Mouse (Mus musculus) intestine, embryonic 14.5 days (tissue): Measurements from ENCODE around the gene Mapk7. TPM values are rescaled to one million over a fixed set of nuclear protein-coding genes. Genes with fewer than 3 reads are reported as not detected.

Source experiments
- ATAC-seq: fragments of 200-750 bp; cut with Nextera tagmentation; replicated peaks from 2 replicates; pipeline ENCODE4 v1.8.0; 2017; ENCODE audit warnings: low read depth, moderate number of reproducible peaks, moderate TSS enrichment, moderate library complexity; ENCODE audit not compliant: low FRiP score, low TSS enrichment
- DNase-seq: peaks from one replicate; pipeline ENCODE4 v3.0.0-alpha.2; 2018; ENCODE audit warnings: low spot score
- H3K27ac ChIP-seq: fragments of 300-500 bp; sonication (generic); 2 replicates; pipeline ENCODE4 v1.5.1; 2014; ENCODE audit warnings: low read depth, mild to moderate bottlenecking, control low read depth
- H3K27me3 ChIP-seq: fragments of 300-500 bp; sonication (generic); replicated peaks from 2 replicates; pipeline ENCODE4 v1.6.1; 2014; ENCODE audit warnings: low read length, control low read depth; ENCODE audit not compliant: control insufficient read depth, insufficient read depth
- H3K36me3 ChIP-seq: fragments of 300-500 bp; sonication (generic); 2 replicates; pipeline ENCODE4 v1.6.1; 2014; ENCODE audit warnings: low read length, control low read depth; ENCODE audit not compliant: control insufficient read depth, insufficient read depth
- H3K4me1 ChIP-seq: fragments of 300-500 bp; sonication (generic); replicated peaks from 2 replicates; pipeline ENCODE4 v1.6.1; 2014; ENCODE audit warnings: low read length, control low read depth, mixed read lengths; ENCODE audit not compliant: control insufficient read depth, insufficient read depth
- H3K4me2 ChIP-seq: fragments of 300-500 bp; sonication (generic); 2 replicates; pipeline ENCODE4 v1.6.1; 2014; ENCODE audit warnings: low read length
- H3K4me3 ChIP-seq: fragments of 300-500 bp; sonication (generic); 2 replicates; pipeline ENCODE4 v1.5.1; 2014; ENCODE audit warnings: low read depth, low read length, control low read depth, mixed read lengths
- H3K9ac ChIP-seq: fragments of 300-500 bp; sonication (generic); 2 replicates; pipeline ENCODE4 v1.6.1; 2014; ENCODE audit warnings: mild to moderate bottlenecking, low read length
- H3K9me3 ChIP-seq: fragments of 300-500 bp; sonication (generic); 2 replicates; pipeline ENCODE4 v1.6.1; 2016; ENCODE audit warnings: low read length, control low read depth; ENCODE audit not compliant: control insufficient read depth
- WGBS: fragments of 180-500 bp; shearing (Covaris S2); extraction: QIAGEN DNeasy Blood & Tissue Kit; methylation state at CpG from one replicate; pipeline ENCODE4 v1.1.7; 2014; 5-methylcytosine and 5-hydroxymethylcytosine counted together
- polyA plus RNA-seq: library from polyadenylated mRNA; unstranded; fragments of >200 nt; fragmentation: Nextera tagmentation; extraction: Ambion mirVana; gene quantifications from 2 replicates; pipeline ENCODE4 v1.2.1, GENCODE M21; 2014

Mapk7 gene
- polyA plus RNA-seq, 1 experiment from 2014 or later: 41.9 TPM

DNA sequence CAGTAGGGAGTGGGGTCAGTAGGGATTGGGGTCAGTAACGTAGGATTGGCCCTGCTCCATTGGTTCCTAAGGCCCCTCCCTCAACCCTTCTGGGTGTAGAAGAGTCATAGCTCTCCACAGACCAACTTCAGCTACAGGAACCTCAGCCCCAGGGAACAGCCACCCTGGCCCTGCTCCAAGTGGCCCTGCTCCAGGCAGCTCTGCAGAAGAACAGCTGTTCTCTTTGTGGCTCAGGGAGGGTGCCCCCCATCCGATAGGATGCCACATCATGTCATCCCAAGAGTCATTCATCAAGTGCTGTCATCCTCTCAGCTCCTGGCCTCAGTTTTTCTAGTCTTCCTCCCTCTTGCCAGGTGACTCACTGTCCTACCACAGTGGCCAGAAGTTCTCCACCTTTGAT is 6.8 kb downstream of the Mapk7 start:
- Histone ChIP-seq H3K4me3 (no peak overlapping the region), H3K9me3 (no peaks in the 10 kb centered on the region), H3K9ac (no peak overlapping the region), H3K27me3 (no peaks in the 10 kb centered on the region), H3K4me2 (peak overlapping the region; percentile 67), H3K27ac (peak overlapping the region; percentile 3; the same call in 1 of the 2 replicates), H3K4me1 (peaks cover 26% of the 10 kb centered on the region), H3K36me3 (peaks cover 50% of the 10 kb centered on the region)
- 25% methylated on average over 2 of the region's 2 CpGs for WGBS
- DNase-seq (no peak), ATAC-seq (no peak)

DNA sequence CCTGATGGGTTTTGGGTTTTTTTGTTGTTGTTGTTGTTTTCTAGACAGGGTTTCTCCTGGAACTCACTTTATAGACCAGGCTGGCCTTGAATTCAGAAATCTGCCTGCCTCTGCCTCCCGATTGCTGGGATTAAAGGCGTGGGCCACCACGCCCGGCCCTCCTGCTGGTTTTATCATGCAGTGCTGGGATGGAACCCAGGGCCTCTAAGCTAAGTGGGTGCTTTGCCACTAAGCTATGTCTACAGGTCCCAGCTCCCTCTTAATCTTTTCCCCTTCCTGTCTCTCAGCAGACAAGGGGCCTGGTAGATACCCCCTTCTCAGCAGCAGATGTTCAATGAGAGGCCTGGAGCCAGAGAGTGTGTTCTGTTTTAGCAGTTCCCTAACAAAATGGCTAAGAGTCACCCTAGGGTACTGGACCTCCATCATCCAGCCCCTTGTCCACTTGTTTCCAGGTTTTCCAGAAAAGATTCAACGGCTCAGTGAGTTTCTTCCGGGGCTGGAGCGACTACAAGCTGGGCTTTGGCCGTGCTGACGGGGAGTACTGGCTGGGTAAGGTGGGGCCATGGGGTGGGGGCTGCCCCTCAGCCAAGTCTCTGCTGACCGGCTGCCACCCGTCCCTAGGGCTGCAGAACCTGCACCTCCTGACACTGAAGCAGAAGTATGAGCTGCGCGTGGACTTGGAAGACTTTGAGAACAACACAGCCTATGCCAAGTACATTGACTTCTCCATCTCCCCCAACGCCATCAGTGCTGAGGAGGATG is 7.6 kb downstream of the Mapk7 start:
- Histone ChIP-seq H3K36me3 (peaks cover 42% of the 10 kb centered on the region), H3K27ac (peak overlapping the region; percentile 98), H3K9ac (no peak overlapping the region), H3K4me2 (peak overlapping the region; percentile 67), H3K4me1 (peaks cover 28% of the 10 kb centered on the region), H3K4me3 (peak overlapping the region; percentile 45), H3K9me3 (no peaks in the 10 kb centered on the region), H3K27me3 (no peaks in the 10 kb centered on the region)
- 84% methylated on average over 14 of the region's 14 CpGs for WGBS
- DNase-seq (no peak), ATAC-seq (no peak)

DNA sequence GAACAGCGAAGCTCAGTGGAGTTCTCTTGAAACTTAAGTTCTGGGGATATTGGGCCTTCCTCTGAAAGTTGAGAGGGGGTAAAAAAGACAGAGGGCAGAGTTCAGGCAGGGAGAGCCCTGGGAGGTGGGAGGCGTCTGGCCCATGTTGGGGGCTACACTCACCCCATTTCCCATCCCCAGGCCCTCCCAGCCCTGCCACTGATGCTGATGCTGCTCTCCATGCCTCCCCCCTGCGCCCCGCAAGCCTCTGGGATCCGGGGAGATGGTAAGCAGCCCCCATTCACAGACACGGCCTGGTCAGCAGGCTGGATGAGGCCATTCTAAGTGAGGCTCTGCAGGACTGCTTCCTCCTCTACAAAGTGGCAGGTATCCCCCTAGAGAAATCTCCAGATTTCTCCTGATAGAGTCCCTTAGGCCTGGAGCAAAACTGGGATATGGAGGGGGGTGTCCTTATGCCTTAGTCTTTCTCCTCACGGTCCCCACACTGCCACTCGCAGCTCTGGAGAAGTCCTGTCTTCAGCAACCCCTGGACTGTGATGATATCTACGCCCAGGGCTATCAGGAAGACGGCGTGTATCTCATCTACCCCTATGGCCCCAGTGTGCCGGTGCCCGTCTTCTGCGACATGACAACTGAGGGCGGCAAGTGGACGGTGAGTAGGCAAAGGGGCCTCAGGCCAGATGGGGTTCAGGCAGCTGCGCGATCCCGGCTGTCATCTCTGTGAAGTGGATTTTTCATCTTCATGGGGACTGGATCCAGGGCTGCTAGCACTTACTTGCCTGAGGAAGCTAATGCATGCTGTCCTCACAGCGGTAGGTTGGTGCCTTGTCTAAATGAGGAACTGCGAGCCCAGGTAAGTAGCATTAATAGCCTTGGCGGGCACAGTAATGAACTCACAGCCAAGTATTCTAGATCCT is 8.4 kb downstream of the Mapk7 start:
- Histone ChIP-seq H3K4me1 (peaks cover 33% of the 10 kb centered on the region), H3K27ac (peak overlapping the region; percentile 98), H3K4me3 (peak overlapping the region; percentile 45), H3K36me3 (peaks cover 34% of the 10 kb centered on the region), H3K27me3 (no peaks in the 10 kb centered on the region), H3K4me2 (peak overlapping the region; percentile 67), H3K9ac (peak overlapping the region; percentile 53), H3K9me3 (no peaks in the 10 kb centered on the region)
- 45% methylated on average over 22 of the region's 22 CpGs for WGBS
- DNase-seq: no peak
- peak; percentile 1; the same call in 1 of the 2 replicates for ATAC-seq

DNA sequence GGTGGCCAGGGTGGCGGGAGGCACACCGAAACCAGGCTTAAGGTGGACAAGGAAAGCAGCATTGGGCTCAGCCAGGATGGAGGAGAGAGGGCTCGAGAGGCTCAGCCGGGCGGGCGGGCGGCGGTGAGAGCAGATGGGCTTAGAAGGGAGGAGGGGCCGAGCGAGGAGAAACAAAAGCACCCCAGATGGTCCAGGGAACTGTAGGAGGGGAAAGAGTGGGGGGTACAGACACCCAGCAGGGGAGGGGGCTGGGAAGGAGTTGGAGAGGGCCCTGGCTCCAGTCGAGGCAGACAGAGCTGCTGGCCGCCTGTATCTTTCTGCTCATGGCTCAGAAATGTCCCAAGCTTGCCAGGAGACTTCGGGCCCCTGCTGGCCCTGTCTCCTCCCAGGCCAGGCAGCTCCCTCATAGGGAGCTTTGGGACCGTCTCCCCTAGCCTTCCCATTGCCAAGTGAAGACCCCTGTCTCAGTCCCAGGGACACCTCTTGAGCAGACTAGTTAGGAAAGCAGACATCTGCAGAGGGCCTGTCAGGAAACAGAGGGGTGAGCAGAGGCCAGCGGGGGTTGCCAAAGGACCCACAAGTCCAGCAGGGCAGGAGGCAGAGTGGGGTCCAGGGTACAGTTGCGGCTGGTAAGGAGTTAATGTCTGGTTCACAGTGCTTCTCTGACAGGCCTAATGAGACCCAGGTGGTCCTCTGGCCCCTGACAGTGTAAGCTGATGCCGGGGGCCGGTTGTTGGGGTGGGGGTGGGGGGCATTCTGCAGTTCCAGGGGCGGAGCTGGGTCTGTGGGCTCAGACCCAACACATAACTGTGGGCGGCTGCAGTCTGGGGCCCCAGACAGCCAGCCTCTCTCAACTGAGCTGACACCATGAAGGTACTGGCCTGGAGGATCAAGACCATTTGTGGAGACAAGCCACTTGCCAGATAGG is 9.3 kb downstream of the Mapk7 start, which contains the start of gene Mfap4:
Mfap4 (plus strand) TSS at position 819 of the 928 bp plus-strand sequence.
- peak within 1 kb of the TSS; percentile 45 for H3K4me3 ChIP-seq
- H3K9ac ChIP-seq: peak within 1 kb of the TSS; percentile 53
- DNase-seq (peak; percentile 80), ATAC-seq (peak; percentile 81)
- no peaks in the 10 kb centered on the region for H3K27me3 ChIP-seq
- H3K9me3 ChIP-seq: no peaks in the 10 kb centered on the region
- peak within 1 kb of the TSS; percentile 98 for H3K27ac ChIP-seq
- peaks cover 25% of the 10 kb centered on the region for H3K36me3 ChIP-seq
- H3K4me1 ChIP-seq: peaks cover 33% of the 10 kb centered on the region
- WGBS: 15% methylated on average over 20 of the region's 20 CpGs
- H3K4me2 ChIP-seq: peak within 1 kb of the TSS; percentile 67

DNA sequence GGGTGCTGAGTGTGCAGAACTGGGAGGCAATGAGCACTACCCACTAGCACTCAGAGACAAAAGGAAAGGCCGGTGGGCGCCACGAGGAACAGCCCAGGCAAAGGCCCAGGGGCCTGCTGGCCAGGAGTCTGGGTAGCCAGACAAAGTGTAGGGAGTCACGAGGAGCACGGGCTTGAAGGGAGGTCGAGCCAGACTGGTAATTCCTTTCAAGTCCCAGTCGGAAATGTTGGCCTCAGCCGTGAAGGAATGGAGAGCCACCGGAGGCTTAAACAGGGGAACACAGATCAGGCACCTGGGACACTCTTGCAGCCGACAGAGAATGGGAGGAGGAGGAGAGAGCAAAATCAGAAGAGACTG is 10.0 kb downstream of the Mapk7 start:
- H3K9me3 ChIP-seq: no peaks in the 10 kb centered on the region
- no peaks in the 10 kb centered on the region for H3K27me3 ChIP-seq
- WGBS: 22% methylated on average over 10 of the region's 10 CpGs
- H3K9ac ChIP-seq: peak overlapping the region; percentile 42
- H3K4me1 ChIP-seq: peaks cover 33% of the 10 kb centered on the region
- ATAC-seq (no peak), DNase-seq (peak; percentile 74)
- peaks cover 18% of the 10 kb centered on the region for H3K36me3 ChIP-seq
- peak overlapping the region; percentile 98 for H3K27ac ChIP-seq
- peak overlapping the region; percentile 67 for H3K4me2 ChIP-seq
- H3K4me3 ChIP-seq: no peak overlapping the region

DNA sequence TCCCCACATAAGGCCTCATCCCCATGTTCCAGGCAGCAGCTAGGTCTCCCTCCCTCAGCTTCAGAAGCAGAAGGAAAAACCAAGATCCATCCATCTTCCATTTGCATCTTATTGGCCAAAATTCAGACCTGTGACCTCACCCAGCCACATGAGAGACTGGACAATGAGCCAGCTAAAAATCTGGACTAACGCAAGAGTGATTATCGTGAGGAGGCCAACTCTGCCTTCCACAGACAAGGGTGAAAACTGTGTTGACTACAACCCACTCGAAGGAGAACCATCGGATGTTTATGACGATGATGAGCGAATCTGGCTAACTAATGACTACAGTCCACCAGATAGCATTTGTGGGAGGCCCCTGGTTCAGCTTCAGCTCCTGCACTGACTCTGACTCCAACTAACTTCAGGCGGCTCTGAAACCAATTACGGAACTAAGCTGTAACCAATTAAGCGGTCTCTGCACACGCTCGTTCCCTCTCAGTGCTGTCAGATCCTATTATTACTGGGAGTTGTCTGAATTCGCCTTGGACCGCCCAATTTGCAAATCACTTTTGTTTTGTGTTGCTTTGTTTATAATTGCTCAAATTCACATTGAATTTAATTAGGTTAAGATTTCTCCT is 10.9 kb downstream of the Mapk7 start:
- ATAC-seq (no peak), DNase-seq (no peak)
- Histone ChIP-seq H3K27me3 (no peaks in the 10 kb centered on the region), H3K4me3 (no peak overlapping the region), H3K36me3 (peaks cover 9% of the 10 kb centered on the region), H3K9ac (no peak overlapping the region), H3K4me2 (no peak overlapping the region), H3K4me1 (peaks cover 33% of the 10 kb centered on the region), H3K27ac (peak overlapping the region; percentile 98; the same call in 1 of the 2 replicates), H3K9me3 (no peaks in the 10 kb centered on the region)
- WGBS: 84% methylated on average over 13 of the region's 13 CpGs

DNA sequence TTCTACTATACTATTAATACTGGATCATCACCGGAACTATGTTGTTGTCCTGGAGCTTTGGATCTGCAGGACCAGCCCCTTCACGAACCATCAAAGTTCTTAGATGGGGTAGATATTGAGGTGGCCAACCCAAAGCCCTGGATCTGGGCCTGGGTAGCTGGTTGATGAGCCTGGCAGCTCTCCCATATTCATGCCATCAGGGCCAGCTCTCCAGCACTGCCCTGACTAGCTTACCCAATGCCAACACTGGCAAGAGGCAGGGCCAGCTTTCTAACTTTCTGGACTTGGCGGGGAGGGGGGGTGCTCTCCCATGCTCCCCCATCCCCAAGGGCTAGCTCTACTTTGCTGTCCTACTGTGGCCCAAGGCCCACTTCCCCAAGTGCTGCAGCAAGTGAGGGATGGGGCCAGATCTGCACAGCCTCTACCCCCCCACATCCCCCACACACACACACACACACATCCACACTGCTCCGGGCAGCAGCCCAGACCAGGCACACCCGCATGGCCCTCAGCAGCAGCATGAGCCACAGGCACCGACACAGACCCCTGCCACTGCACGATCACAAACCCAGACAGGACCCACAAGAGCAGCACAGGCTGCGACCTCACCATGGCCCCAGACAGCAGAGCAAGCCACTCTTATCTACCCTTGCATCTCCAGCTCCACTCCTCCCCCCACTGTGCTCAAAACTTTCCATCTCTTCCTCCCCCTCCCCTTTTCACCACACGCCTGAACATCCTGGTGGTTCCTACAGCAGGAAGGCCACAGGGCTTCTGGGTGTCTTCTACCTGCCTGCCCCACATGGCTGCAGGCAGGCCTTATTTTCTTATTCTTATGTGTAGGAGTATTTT is 12.7 kb downstream of the Mapk7 start:
- H3K9ac ChIP-seq: no peak overlapping the region
- no peaks in the 10 kb centered on the region for H3K27me3 ChIP-seq
- H3K9me3 ChIP-seq: no peaks in the 10 kb centered on the region
- WGBS: 43% methylated on average over 8 of the region's 9 CpGs
- H3K4me1 ChIP-seq: peaks cover 20% of the 10 kb centered on the region
- no peak for DNase-seq
- no peak overlapping the region for H3K4me3 ChIP-seq
- H3K4me2 ChIP-seq: no peak overlapping the region
- ATAC-seq: no peak
- no peak overlapping the region for H3K27ac ChIP-seq
- no peaks in the 10 kb centered on the region for H3K36me3 ChIP-seq
